Mouse (Mus musculus) forebrain, embryonic 11.5 days (tissue): Measurements from ENCODE around the gene Phlda3. TPM values are rescaled to one million over a fixed set of nuclear protein-coding genes. Genes with fewer than 3 reads are reported as not detected.

ENCODE experiments used
- ATAC-seq: fragments of 200-750 bp; cut with Nextera tagmentation; replicated peaks from 2 replicates; pipeline ENCODE4 v1.8.0; 2017; ENCODE audit warnings: moderate TSS enrichment; ENCODE audit not compliant: low FRiP score
- DNase-seq: peaks from one replicate; pipeline ENCODE4 v3.0.0-alpha.2; 2017; ENCODE audit warnings: low spot score
- H3K27ac ChIP-seq: fragments of 300-500 bp; sonication (generic); 2 replicates; pipeline ENCODE4 v1.5.1; 2014; ENCODE audit warnings: low read depth, low read length
- H3K27me3 ChIP-seq: fragments of 300-500 bp; sonication (generic); 2 replicates; pipeline ENCODE4 v1.6.1; 2014; ENCODE audit warnings: mild to moderate bottlenecking, low read length, mixed read lengths; ENCODE audit not compliant: control insufficient read depth, insufficient read depth
- H3K36me3 ChIP-seq: fragments of 300-500 bp; sonication (generic); 2 replicates; pipeline ENCODE4 v1.6.1; 2014; ENCODE audit warnings: mild to moderate bottlenecking, low read length, moderate library complexity, mixed read lengths; ENCODE audit not compliant: control insufficient read depth, insufficient read depth
- H3K4me1 ChIP-seq: fragments of 300-500 bp; sonication (generic); replicated peaks from 2 replicates; pipeline ENCODE4 v1.6.1; 2014; ENCODE audit warnings: low read length, mixed read lengths; ENCODE audit not compliant: control insufficient read depth, insufficient read depth
- H3K4me2 ChIP-seq: fragments of 300-500 bp; sonication (generic); 2 replicates; pipeline ENCODE4 v1.6.1; 2014; ENCODE audit warnings: low read depth, mild to moderate bottlenecking, low read length, moderate library complexity, mixed read lengths; ENCODE audit not compliant: severe bottlenecking
- H3K4me3 ChIP-seq: fragments of 300-500 bp; sonication (generic); 2 replicates; pipeline ENCODE4 v1.5.1; 2014; ENCODE audit warnings: low read depth, low read length
- H3K9ac ChIP-seq: fragments of 300-500 bp; sonication (generic); 2 replicates; pipeline ENCODE4 v1.6.1; 2014; ENCODE audit warnings: low read length
- H3K9me3 ChIP-seq: fragments of 300-500 bp; sonication (generic); 2 replicates; pipeline ENCODE4 v1.6.1; 2016; ENCODE audit warnings: low read length, mixed read lengths; ENCODE audit not compliant: control insufficient read depth
- WGBS: fragments of 180-500 bp; shearing (Covaris S2); extraction: QIAGEN DNeasy Blood & Tissue Kit; methylation state at CpG from one replicate; pipeline ENCODE4 v1.1.7; 2014; 5-methylcytosine and 5-hydroxymethylcytosine counted together
- polyA plus RNA-seq: library from polyadenylated mRNA; unstranded; fragments of >200 nt; fragmentation: Nextera tagmentation; extraction: Ambion mirVana; gene quantifications from 2 replicates; pipeline ENCODE4 v1.2.1, GENCODE M21; 2014

Gene Phlda3
- polyA plus RNA-seq, 1 experiment from 2014 or later = 21.5 TPM

DNA sequence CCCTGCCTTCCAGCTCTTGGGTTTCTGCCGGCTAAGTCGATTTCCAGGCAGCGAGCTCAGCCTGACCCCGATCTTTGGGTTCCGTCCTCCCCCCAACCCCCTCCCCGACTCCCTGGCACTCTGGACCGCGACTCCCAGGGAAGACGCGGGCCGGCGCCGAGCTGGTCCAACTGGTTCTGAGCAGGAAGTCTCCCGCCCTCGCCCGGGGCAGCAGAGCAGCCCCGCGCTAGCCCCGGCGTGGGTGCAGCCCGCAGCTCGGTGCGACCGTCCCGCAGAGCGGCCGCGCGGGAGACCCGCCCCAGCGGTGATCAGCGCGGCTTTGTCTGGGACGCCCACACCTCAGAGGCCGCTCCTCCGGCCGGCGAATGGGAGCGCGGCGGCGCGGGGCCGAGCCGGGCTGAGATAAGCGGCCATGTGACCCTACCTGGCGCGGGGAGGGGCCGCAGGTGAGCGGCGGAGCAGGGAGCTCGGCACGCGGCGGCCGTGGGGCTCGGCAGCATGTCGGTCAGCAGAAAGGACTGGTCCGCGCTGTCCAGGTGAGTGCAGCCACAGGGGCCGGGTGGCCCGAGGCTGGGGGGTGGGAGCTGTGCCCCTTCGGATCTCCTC lies 52.7 kb downstream of the Phlda3 start, which contains the start of gene Lad1:
TSS of gene Lad1 (plus strand) at position 118 of the 606 bp plus-strand sequence.
- Histone ChIP-seq H3K27me3 (peaks cover 40% of the 10 kb centered on the region), H3K4me2 (peak within 1 kb of the TSS; percentile 100), H3K36me3 (no peaks in the 10 kb centered on the region), H3K9me3 (no peaks in the 10 kb centered on the region), H3K9ac (peak within 1 kb of the TSS; percentile 48), H3K27ac (no peak within 1 kb of the TSS), H3K4me1 (peaks cover 3% of the 10 kb centered on the region; the same call in 1 of the 2 replicates), H3K4me3 (peak within 1 kb of the TSS; percentile 56)
- under 1% methylated on average over 60 of the region's 63 CpGs for WGBS
- DNase-seq (peak; percentile 62), ATAC-seq (peak; percentile 53; the same call in 1 of the 2 replicates)

Other genes with a start within 250 kb of the Phlda3 start
- gene Nav1, start 158.8 kb upstream of the Phlda3 start, polyA plus RNA-seq = 23.4 and 26.9 TPM in 2 replicates
- 37.1 and 39.1 TPM in 2 replicates for gene Csrp1, start 46.1 kb upstream of the Phlda3 start, polyA plus RNA-seq
- 0.65 and 1.1 TPM in 2 replicates for gene Tnni1, start 13.3 kb downstream of the Phlda3 start, polyA plus RNA-seq
- gene Lad1, start 52.5 kb downstream of the Phlda3 start, polyA plus RNA-seq = 0.47 and 0.65 TPM in 2 replicates
- gene Tnnt2, start 70.2 kb downstream of the Phlda3 start, polyA plus RNA-seq = 0.25 TPM in 1 of 2 replicates, not detected in the other
- 0.11 TPM in 1 of 2 replicates, not detected in the other for gene Pkp1, start 153.1 kb downstream of the Phlda3 start, polyA plus RNA-seq
- gene Igfn1, start 240.2 kb downstream of the Phlda3 start, polyA plus RNA-seq = not detected in 2 replicates
- gene Tmem9, start 242.0 kb downstream of the Phlda3 start, polyA plus RNA-seq = 89.4 and 98.3 TPM in 2 replicates